Mouse (Mus musculus): ENCODE data around the gene Dhx16. TPM values are rescaled to one million over a fixed set of nuclear protein-coding genes. Genes with fewer than 3 reads are reported as not detected.

Gene Dhx16
- polyA plus RNA-seq, 1 experiment from 2014 or later, result 40.9 TPM

DNA sequence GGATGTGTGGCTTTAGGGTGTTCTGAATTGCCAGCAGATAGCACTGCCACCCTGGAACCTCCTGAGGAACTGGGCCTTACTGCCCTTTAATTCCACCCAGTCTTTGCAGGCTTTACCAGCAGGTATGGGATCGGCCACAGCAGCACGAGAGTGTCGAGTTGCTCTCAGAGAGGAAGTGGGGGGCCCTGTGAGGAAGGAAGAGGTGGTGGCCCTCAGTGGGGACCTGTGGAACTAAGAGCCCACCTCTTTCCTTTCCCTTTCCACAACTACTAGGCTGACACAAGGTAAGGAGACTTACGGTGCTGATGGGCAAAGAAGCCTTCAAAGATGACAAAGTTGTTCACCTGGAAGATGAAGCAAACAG lies 24.4 kb downstream of the Dhx16 start:
- no peak overlapping the region for H3K4me3 ChIP-seq
- H3K9me3 ChIP-seq, result no peaks in the 10 kb centered on the region
- H3K9ac ChIP-seq, result no peak overlapping the region
- H3K27me3 ChIP-seq, result no peaks in the 10 kb centered on the region
- peaks cover 90% of the 10 kb centered on the region for H3K36me3 ChIP-seq
- no peak for ATAC-seq (ENCODE audit: insufficient number of reproducible peaks, insufficient read depth, low FRiP score, low TSS enrichment, low read depth)
- peaks cover 12% of the 10 kb centered on the region for H3K4me1 ChIP-seq
- H3K27ac ChIP-seq, result 0 out of 2 replicates have a peak overlapping the region, but pooled peaks have one; percentile 2
- WGBS, result 87% methylated on average over 4 of the region's 4 CpGs
- no peak overlapping the region for H3K4me2 ChIP-seq

DNA sequence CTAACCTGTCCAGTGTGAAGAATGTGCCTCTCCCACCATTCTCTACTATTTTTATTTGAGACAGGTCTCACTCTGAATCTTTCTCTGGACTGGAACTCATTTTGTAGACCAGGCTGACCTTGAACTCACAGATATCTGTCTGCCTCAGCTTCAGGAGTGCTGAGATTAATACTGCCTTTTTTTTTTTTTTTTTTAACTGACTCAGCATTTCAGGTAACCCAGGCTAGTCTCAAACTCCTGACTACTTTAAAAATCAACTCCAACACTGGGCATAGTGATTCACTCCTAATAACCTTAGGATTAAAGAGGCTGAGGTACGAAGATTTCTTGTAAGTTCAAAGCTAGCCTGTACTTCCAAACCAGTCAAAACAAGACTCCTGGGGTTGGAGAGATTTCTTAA lies 26.0 kb downstream of the Dhx16 start:
- Histone ChIP-seq H3K4me2 (no peak overlapping the region), H3K27ac (no peak overlapping the region), H3K27me3 (no peaks in the 10 kb centered on the region), H3K36me3 (peaks cover 74% of the 10 kb centered on the region), H3K4me1 (peaks cover 20% of the 10 kb centered on the region), H3K9ac (no peak overlapping the region), H3K9me3 (no peaks in the 10 kb centered on the region), H3K4me3 (no peak overlapping the region)
- WGBS, result 98% methylated on average over 1 of the region's 1 CpGs
- ATAC-seq (ENCODE audit: insufficient number of reproducible peaks, insufficient read depth, low FRiP score, low TSS enrichment, low read depth), result no peak

DNA sequence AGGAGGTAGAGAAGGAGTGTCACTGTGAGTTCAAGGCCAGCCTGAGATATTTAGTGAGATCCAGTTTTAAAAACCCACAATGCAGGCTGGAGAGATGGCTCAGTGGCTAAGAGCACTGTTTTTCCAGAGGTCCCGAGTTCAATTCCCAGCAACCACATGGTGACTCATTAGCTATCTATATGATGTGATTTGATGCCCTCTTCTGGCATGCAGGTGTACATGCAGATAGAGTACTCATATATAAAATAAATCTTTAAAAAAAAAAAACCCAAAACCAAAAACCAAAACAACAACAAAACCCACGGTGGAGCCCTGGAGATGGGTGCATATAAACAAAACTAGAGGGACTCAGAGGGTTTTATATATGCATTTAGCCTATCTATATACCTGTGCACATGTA lies 28.0 kb downstream of the Dhx16 start:
- Histone ChIP-seq H3K27me3 (no peaks in the 10 kb centered on the region), H3K4me2 (no peak overlapping the region), H3K27ac (no peak overlapping the region), H3K9ac (no peak overlapping the region), H3K36me3 (peaks cover 72% of the 10 kb centered on the region), H3K4me3 (no peak overlapping the region), H3K4me1 (peaks cover 20% of the 10 kb centered on the region), H3K9me3 (no peaks in the 10 kb centered on the region)
- ATAC-seq (ENCODE audit: insufficient number of reproducible peaks, insufficient read depth, low FRiP score, low TSS enrichment, low read depth), result no peak
- WGBS, result 70% methylated on average over 2 of the region's 2 CpGs

DNA sequence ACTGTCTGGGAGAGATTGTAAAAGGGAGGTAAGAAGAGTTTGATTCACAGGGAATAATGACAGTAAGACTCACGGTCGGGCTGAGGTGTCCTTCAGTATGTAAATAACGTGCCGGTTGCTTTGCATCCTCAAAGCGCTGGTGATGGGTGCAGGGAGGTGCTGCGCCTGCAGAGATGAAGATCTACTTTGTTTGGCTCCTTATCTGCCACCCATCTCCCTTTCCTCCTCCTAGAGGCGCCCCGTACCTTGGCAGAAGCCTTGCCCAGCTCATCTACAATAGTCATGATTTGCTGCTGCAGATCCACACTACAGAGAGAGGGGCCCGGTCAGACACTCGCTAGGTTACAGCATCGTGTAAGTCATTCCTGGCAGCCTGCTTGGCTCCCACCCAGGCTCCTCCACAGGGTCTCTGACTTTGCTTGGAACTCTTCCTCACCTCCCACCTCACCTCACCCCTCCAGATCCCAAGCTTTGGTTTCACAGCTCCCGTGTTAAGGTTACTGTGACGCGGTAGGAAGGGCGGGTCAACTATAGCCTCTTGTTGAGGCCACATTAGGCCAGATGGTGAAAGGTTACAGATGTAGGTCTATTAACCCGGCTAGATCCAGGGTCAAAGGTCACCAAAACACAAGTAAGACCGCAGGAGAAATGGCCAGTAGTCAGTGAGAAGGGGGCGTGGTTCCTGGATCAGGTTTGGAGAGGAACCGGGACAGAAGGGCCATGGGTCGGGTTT lies 29.7 kb downstream of the Dhx16 start:
- peak; percentile 20; the same call in 1 of the 2 replicates for ATAC-seq (ENCODE audit: insufficient number of reproducible peaks, insufficient read depth, low FRiP score, low TSS enrichment, low read depth)
- H3K9ac ChIP-seq, result peak overlapping the region; percentile 85
- H3K27me3 ChIP-seq, result no peaks in the 10 kb centered on the region
- H3K4me3 ChIP-seq, result peak overlapping the region; percentile 75
- peak overlapping the region; percentile 85 for H3K4me2 ChIP-seq
- H3K9me3 ChIP-seq, result no peaks in the 10 kb centered on the region
- H3K27ac ChIP-seq, result peak overlapping the region; percentile 85
- peaks cover 70% of the 10 kb centered on the region for H3K36me3 ChIP-seq
- WGBS, result 21% methylated on average over 20 of the region's 20 CpGs
- H3K4me1 ChIP-seq, result peaks cover 20% of the 10 kb centered on the region

DNA sequence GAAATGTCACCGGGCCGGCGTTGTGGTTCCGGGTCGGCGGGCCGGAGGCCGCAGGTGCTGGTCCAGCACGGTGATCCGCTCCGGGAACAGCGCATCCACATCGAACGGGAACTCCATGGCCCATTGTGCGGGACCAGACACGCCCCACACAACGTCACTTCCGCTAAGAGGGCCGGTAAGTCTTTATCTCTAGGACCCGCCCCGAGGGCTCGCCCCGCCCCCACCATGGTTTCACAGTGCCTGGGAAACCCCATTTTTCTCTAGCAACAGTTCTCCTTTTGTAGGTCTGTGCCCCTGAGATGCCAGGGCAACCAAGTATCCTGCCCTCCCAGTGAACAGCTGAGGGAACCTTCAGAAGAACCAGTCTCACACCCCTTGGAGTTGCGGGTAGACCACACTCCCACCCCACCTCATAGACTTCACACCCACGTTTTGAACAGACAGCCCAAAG lies 30.3 kb downstream of the Dhx16 start, which contains the start of gene Atat1:
Atat1 (minus strand) TSS at position 157 of the 451 bp plus-strand sequence.
- Histone ChIP-seq H3K9ac (peak within 1 kb of the TSS; percentile 85), H3K4me3 (peak within 1 kb of the TSS; percentile 75), H3K27me3 (no peaks in the 10 kb centered on the region), H3K36me3 (peaks cover 70% of the 10 kb centered on the region), H3K9me3 (no peaks in the 10 kb centered on the region), H3K27ac (peak within 1 kb of the TSS; percentile 85), H3K4me2 (peak within 1 kb of the TSS; percentile 85), H3K4me1 (peaks cover 20% of the 10 kb centered on the region)
- ATAC-seq (ENCODE audit: insufficient number of reproducible peaks, insufficient read depth, low FRiP score, low TSS enrichment, low read depth), result peak; percentile 84
- 3% methylated on average over 25 of the region's 25 CpGs for WGBS

DNA sequence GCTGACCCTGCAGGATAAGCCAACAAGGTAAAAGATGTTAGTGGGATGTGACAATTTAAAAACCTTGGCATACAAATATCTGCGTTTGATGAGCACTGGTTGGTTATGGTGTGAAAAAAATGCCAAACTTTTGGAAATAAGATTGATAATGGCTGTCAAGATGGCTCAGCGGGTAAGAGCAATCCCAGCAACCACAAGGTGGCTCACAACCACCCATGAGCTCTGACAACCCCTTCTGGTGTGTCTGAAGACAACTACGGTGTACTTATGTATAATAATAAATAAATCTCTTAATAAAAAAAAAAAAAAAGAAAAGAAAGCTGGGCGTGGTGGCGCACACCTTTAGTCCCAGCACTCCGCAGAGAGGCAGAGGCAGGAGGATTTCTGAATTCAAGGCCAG lies 35.4 kb downstream of the Dhx16 start:
- 87% methylated on average over 6 of the region's 6 CpGs for WGBS

DNA sequence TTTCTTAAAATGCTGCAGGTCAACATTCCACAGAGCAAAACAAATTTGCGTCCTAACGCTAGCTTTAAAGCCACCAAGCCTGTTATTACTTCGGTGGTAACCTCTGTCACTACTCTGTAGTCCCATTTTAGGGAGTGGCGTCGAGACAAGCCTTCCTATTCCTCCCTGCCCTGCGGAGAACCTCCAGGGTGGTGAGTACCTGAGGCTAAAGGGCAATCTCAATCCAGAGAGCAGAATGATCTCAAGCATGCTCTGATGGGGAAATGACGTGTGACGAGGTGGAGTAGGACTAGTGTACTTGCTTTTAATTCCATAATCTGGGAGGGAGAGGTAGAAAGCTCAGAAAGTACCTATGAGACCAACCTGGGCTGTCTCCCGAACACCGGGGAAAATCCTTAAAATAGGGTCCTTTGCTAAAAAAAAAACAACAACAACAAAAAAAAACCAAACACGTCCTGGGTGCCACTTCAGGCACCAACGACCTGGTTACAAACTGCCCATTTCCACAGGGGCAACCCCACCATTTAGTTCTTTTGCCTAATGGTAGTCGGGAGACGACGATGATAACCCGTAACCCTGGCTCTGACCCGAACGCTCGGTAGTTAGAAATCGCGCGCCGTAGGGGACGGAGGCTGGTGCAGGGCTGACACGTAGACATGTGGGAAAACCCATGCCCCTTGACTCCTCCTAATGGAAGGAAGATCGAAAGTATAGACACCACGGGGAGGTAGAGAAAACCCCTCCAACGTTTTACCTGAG lies 36.1 kb downstream of the Dhx16 start:
- H3K4me3 ChIP-seq, result peak overlapping the region; percentile 72
- H3K36me3 ChIP-seq, result peaks cover 33% of the 10 kb centered on the region
- no peaks in the 10 kb centered on the region for H3K27me3 ChIP-seq
- peak overlapping the region; percentile 80 for H3K4me2 ChIP-seq
- peak overlapping the region; percentile 97 for H3K9ac ChIP-seq
- ATAC-seq (ENCODE audit: insufficient number of reproducible peaks, insufficient read depth, low FRiP score, low TSS enrichment, low read depth), result 0 out of 2 replicates have a peak, but pooled peaks have one; percentile 1
- H3K27ac ChIP-seq, result peak overlapping the region; percentile 97
- 2% methylated on average over 28 of the region's 28 CpGs for WGBS
- peaks cover 20% of the 10 kb centered on the region for H3K4me1 ChIP-seq
- no peaks in the 10 kb centered on the region for H3K9me3 ChIP-seq

More for the DNA sequence above, 35.4 kb downstream of the Dhx16 start:
- Histone ChIP-seq H3K9me3 (no peaks in the 10 kb centered on the region), H3K4me2 (peak overlapping the region; percentile 80), H3K27me3 (no peaks in the 10 kb centered on the region), H3K4me3 (peak overlapping the region; percentile 72), H3K9ac (no peak overlapping the region), H3K27ac (no peak overlapping the region), H3K4me1 (peaks cover 15% of the 10 kb centered on the region), H3K36me3 (peaks cover 33% of the 10 kb centered on the region)
- ATAC-seq (ENCODE audit: insufficient number of reproducible peaks, insufficient read depth, low FRiP score, low TSS enrichment, low read depth), result no peak

DNA sequence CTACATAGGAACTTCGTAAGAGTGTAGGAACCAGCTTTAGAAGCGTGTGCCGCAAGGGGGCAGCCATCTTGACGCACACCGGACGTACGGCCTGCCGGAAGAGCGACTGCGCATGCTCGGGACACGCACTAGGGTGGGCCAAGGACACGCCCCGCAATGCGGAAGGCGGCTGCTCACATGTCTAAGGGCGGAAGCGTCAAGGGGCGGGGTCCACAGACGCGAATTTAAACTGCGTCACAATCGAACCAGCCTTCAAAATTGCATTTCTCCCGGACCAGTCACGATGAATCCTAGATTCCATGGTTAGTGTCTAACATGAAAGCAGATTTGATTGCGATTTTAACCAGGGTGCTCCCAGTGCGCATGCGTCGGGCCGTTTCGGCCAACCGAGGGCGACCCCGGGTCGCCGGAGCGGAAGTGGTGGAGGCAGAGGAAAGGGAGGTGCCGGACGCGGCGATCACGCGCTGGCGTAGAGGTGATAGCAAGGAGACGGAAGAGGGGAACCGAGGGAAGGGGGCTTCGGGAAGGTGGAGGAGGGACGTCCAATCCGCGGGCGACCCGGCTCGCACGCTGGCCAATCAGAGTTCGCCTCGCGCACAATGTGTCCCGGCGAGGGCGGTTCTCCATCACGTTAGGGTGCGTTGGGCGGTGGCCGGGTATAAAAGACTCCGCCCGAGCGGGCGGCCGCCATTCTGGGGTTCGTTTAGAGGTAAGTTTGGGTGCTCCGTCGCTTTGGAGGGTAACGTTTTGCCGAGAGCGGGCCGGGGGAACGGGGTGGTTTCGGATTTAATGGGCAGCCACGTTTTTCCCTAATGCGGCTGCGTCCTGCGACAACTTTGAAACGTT lies 36.9 kb downstream of the Dhx16 start, which contains the start of the genes Mrps18b and Ppp1r10:
Mrps18b (minus strand) TSS at position 93 of the 846 bp plus-strand sequence.
Ppp1r10 (plus strand) TSS at position 138 of the 846 bp plus-strand sequence.
- H3K4me1 ChIP-seq, result peaks cover 23% of the 10 kb centered on the region
- under 1% methylated on average over 83 of the region's 83 CpGs for WGBS
- H3K4me2 ChIP-seq, result peak within 1 kb of the TSS; percentile 93
- peak; percentile 92 for ATAC-seq (ENCODE audit: insufficient number of reproducible peaks, insufficient read depth, low FRiP score, low TSS enrichment, low read depth)
- H3K27me3 ChIP-seq, result no peaks in the 10 kb centered on the region
- peak within 1 kb of the TSS; percentile 97 for H3K27ac ChIP-seq
- no peaks in the 10 kb centered on the region for H3K9me3 ChIP-seq
- H3K36me3 ChIP-seq, result peaks cover 25% of the 10 kb centered on the region
- peak within 1 kb of the TSS; percentile 72 for H3K4me3 ChIP-seq
- H3K9ac ChIP-seq, result peak within 1 kb of the TSS; percentile 97

DNA sequence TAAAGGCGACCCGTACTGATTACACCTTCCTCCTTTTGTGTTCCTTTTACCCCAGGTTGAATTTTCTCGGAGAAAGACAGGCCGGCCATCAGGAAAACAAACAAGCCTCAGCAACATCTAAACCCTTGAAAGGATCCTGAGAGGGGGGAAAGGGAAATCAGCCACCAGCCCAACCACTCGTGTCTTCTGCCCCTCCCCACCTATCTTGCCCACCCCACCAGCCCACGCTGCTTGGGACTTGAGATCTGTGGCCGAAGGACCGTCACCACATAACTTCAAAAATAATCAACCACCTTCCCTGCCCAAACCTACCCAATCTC lies 37.5 kb downstream of the Dhx16 start:
- H3K9ac ChIP-seq, result peak overlapping the region; percentile 97
- ATAC-seq (ENCODE audit: insufficient number of reproducible peaks, insufficient read depth, low FRiP score, low TSS enrichment, low read depth), result no peak

DNA sequence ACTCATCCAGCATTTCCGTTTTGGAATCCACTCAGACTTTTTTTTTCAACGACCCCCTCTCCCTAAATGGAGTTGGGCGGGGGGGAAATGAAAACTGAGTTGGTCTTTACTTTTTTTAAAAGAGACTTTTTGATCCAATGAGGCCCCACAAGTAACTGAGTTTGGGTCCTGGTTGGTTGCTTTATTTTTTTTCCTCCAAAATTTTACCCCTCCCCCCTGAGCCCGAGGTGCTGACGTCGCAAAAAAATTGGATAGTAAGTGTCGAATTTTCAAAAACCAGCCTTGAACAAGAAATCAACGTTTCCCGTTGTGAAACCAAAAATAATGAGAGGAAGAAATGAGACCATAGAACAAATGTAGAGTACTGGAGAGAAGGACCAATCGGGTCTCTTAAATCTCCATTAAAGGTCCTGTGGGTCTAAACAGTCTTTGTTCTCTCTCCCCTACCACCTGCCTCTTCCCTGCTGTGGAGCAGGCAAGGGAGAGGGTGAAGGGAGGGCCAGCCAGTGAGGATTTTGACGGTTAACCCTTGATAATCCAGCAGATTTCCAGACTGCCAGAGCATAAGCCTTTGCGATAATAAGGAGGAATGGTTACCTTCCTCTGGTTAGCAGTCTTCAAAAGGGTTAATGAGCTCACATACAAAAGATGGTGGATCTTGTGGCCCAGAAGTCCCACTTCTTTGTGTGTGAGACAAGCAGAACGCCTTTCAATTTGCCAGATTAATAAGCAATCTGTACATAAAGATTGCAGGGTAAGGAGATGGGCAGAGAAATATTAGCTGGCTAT lies 38.0 kb downstream of the Dhx16 start:
- ATAC-seq (ENCODE audit: insufficient number of reproducible peaks, insufficient read depth, low FRiP score, low TSS enrichment, low read depth), result no peak
- Histone ChIP-seq H3K4me3 (peak overlapping the region; percentile 72), H3K36me3 (peaks cover 15% of the 10 kb centered on the region)

More for the DNA sequence above, 37.5 kb downstream of the Dhx16 start:
- under 1% methylated on average over 8 of the region's 8 CpGs for WGBS
- Histone ChIP-seq H3K36me3 (peaks cover 21% of the 10 kb centered on the region), H3K27ac (peak overlapping the region; percentile 97), H3K4me2 (peak overlapping the region; percentile 93), H3K9me3 (no peaks in the 10 kb centered on the region), H3K27me3 (no peaks in the 10 kb centered on the region), H3K4me1 (peaks cover 26% of the 10 kb centered on the region), H3K4me3 (peak overlapping the region; percentile 72)

More for the DNA sequence above, 38.0 kb downstream of the Dhx16 start:
- WGBS, result under 1% methylated on average over 13 of the region's 13 CpGs
- peaks cover 26% of the 10 kb centered on the region for H3K4me1 ChIP-seq
- H3K27ac ChIP-seq, result peak overlapping the region; percentile 97
- H3K27me3 ChIP-seq, result no peaks in the 10 kb centered on the region
- peak overlapping the region; percentile 93 for H3K4me2 ChIP-seq
- peak overlapping the region; percentile 97 for H3K9ac ChIP-seq
- H3K9me3 ChIP-seq, result no peaks in the 10 kb centered on the region
